Mouse (Mus musculus) heart, embryonic 10.5 days (tissue): ENCODE results near the gene Susd4. TPM values are rescaled to one million over a fixed set of nuclear protein-coding genes. Genes with fewer than 3 reads are reported as not detected.

Experiments used
- DNase-seq: peaks from one replicate; pipeline ENCODE4 v3.0.0-alpha.2; 2017; ENCODE audit warnings: low spot score
- H3K27ac ChIP-seq: fragments of 300-500 bp; sonication (generic); 2 replicates; pipeline ENCODE4 v1.5.1; 2016; ENCODE audit warnings: mild to moderate bottlenecking
- H3K27me3 ChIP-seq: fragments of 300-500 bp; sonication (generic); 2 replicates; pipeline ENCODE4 v1.6.1; 2016; ENCODE audit warnings: mild to moderate bottlenecking; ENCODE audit not compliant: poor library complexity, insufficient read depth, severe bottlenecking
- H3K36me3 ChIP-seq: fragments of 300-500 bp; sonication (generic); 2 replicates; pipeline ENCODE4 v1.6.1; 2016; ENCODE audit warnings: mild to moderate bottlenecking, moderate library complexity
- H3K4me1 ChIP-seq: fragments of 300-500 bp; sonication (generic); 2 replicates; pipeline ENCODE4 v1.6.1; 2016; ENCODE audit warnings: mild to moderate bottlenecking
- H3K4me3 ChIP-seq: fragments of 300-500 bp; sonication (generic); 2 replicates; pipeline ENCODE4 v1.5.1; 2016; ENCODE audit warnings: mild to moderate bottlenecking, moderate library complexity
- H3K9me3 ChIP-seq: fragments of 300-500 bp; sonication (generic); 2 replicates; pipeline ENCODE4 v1.6.1; 2016; ENCODE audit warnings: mild to moderate bottlenecking, moderate library complexity
- WGBS: fragments of 180-500 bp; shearing (Covaris S2); methylation state at CpG from one replicate; pipeline ENCODE4 v1.1.7; 2016; 5-methylcytosine and 5-hydroxymethylcytosine counted together
- polyA plus RNA-seq: library from polyadenylated mRNA; unstranded; fragments of >200 nt; fragmentation: Nextera tagmentation; extraction: Ambion mirVana; gene quantifications from 2 replicates; pipeline ENCODE4 v1.2.1, GENCODE M21; 2016

The Susd4 gene
- polyA plus RNA-seq, result 6.5 and 9.4 TPM in 2 replicates

DNA sequence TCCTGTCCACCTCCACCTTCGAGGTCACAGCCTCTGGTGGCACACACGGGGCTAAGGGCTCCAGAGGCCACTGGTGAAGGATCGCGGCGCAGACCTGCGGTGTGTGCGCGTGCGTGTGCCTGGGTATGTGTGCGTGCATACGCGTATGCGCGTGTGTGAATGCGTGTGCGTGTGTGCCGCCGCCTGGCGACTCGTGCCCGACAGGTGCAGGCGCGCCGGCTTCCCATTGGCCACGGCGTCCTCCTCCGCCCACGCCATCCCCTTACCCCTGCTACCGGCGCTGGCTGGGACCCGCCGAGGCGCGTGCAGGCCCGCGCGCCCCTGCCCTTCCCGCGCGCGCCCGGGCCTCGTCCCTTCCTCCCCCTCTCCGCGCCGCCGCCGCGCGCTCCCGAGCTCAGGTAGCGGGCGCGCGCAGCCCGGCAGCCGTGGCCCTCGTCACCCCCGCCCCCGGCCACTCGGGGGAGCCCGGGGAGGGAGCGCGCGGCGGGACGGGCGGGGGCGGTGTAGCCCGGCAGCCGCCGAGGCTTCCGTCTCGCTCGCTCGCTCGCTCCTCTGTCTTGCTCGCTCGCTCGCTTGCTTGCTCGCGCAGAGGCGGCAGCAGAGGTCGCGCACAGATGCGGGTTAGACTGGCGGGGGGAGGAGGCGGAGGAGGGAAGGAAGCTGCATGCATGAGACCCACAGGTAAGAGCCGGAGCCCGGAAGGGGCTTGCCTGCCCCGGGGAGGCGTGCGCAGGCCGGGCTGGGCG, at the start of gene Susd4:
Gene Susd4, plus strand, starts transcription at position 145 of the 746 bp plus-strand sequence.
- no peak for DNase-seq
- Histone ChIP-seq H3K4me1 (peaks cover 27% of the 10 kb centered on the region), H3K36me3 (no peaks in the 10 kb centered on the region), H3K4me3 (peak within 1 kb of the TSS; percentile 76), H3K27ac (peak within 1 kb of the TSS; percentile 84), H3K9me3 (no peaks in the 10 kb centered on the region), H3K27me3 (peaks cover 52% of the 10 kb centered on the region; the same call in 1 of the 2 replicates)
- under 1% methylated on average over 86 of the region's 95 CpGs for WGBS

DNA sequence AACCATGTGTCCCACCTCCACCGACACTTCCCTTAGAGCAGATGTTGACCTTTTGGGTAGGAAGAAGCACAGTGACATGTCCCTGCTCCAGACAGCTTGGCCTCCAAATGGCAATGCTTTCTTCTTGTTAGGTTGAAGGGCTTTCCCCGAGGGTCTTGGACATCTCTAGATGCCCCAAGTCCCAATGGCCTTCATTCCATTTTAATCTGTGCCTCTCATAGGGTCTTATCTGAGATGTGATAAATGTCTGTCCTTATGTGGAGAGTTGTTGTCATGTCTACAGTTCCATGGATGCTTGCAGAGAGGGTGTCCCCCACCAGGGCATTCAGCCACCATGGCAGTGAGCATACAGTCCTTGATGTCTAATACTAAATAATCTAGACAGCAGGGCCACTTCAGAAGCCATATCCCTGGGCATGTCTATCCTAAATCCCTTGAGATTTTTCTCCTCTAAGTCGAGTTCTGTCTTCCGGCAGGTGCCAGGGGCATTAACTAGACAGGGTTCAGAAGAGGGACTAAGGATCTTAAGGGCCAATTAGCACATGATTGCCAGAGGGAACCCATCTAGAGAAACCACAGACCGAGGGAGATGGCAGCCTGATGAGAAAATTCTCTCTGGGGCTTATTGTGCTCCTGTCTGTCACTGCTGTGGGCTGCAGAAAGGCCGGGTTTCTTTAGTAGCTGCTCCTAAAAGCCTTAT, 49.3 kb upstream of the Susd4 start:
- Histone ChIP-seq H3K36me3 (no peaks in the 10 kb centered on the region), H3K27me3 (no peaks in the 10 kb centered on the region), H3K9me3 (no peaks in the 10 kb centered on the region), H3K4me3 (no peak overlapping the region), H3K27ac (no peak overlapping the region), H3K4me1 (peaks cover 7% of the 10 kb centered on the region)
- DNase-seq, result peak; percentile 64
- 72% methylated on average over 6 of the region's 6 CpGs for WGBS

DNA sequence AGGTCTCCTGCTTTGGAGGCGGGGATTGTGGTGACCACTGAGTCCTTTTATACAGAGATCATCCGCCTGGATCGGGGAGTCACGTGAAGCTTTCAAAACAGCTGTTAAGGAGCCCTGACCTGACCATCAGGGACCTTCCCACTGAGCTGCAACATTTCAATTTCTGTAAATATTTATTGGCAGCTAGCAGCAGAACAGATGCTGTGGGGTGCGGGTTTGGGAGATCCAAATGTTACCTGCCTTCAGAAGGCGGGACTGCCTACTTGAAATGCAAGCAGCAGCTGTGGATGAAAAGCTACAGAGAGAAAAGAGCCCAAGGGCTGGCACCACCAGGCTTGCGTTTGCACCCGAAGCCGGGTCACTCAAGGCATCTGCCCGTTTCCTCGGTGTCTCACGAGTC, 36.1 kb upstream of the Susd4 start:
- H3K4me1 ChIP-seq, result peaks cover 9% of the 10 kb centered on the region; the same call in 1 of the 2 replicates
- no peaks in the 10 kb centered on the region for H3K9me3 ChIP-seq
- peaks cover 7% of the 10 kb centered on the region; the same call in 1 of the 2 replicates for H3K27me3 ChIP-seq
- no peaks in the 10 kb centered on the region for H3K36me3 ChIP-seq
- H3K27ac ChIP-seq, result no peak overlapping the region
- DNase-seq, result peak; percentile 4
- 58% methylated on average over 12 of the region's 12 CpGs for WGBS
- no peak overlapping the region for H3K4me3 ChIP-seq

GRCm38 (mm10) chr1:182729002-182729401, 34.7 kb upstream of the Susd4 start:
- Histone ChIP-seq H3K36me3 (no peaks in the 10 kb centered on the region), H3K4me1 (peaks cover 9% of the 10 kb centered on the region; the same call in 1 of the 2 replicates), H3K4me3 (no peak overlapping the region), H3K27ac (no peak overlapping the region), H3K9me3 (no peaks in the 10 kb centered on the region), H3K27me3 (peaks cover 7% of the 10 kb centered on the region; the same call in 1 of the 2 replicates)
- DNase-seq, result peak; percentile 48
- 72% methylated on average over 9 of the region's 9 CpGs for WGBS

- Histone ChIP-seq H3K4me3 (no peak overlapping the region), H3K36me3 (no peaks in the 10 kb centered on the region), H3K9me3 (no peaks in the 10 kb centered on the region), H3K27ac (no peak overlapping the region), H3K4me1 (peaks cover 9% of the 10 kb centered on the region; the same call in 1 of the 2 replicates), H3K27me3 (peaks cover 10% of the 10 kb centered on the region)
- 45% methylated on average over 7 of the region's 7 CpGs for WGBS
- peak; percentile 7 for DNase-seq
Measured at GRCm38 (mm10) chr1:182732695-182733094, 31.0 kb upstream of the Susd4 start.

GRCm38 (mm10) chr1:182735891-182736290, 27.8 kb upstream of the Susd4 start:
- peak; percentile 58 for DNase-seq

DNA sequence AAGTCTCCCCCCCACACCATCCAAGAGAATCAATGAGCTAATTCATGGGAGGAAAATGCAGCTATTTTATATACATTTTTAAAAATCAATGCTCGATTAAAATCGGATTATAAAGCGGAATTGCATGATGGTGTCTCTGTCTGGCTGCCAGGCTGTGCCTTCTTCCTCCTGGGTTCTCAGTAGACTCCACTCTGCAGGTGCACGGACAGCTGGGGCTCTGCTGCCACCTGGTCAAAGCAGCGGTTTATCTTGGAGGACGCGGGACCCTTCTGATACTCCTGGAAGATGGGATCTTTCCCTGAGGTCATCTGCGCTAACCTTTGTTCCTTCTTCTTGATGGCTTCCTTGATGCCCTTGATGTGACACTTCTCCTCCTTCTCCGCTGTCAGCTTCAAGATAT, 16.6 kb upstream of the Susd4 start:
- DNase-seq, result peak; percentile 71
- H3K4me3 ChIP-seq, result no peak overlapping the region
- H3K4me1 ChIP-seq, result peaks cover 5% of the 10 kb centered on the region; the same call in 1 of the 2 replicates
- no peaks in the 10 kb centered on the region for H3K36me3 ChIP-seq
- H3K27ac ChIP-seq, result no peak overlapping the region
- peaks cover 22% of the 10 kb centered on the region for H3K27me3 ChIP-seq
- H3K9me3 ChIP-seq, result no peaks in the 10 kb centered on the region
- 91% methylated on average over 9 of the region's 9 CpGs for WGBS

More at GRCm38 (mm10) chr1:182735891-182736290, 27.8 kb upstream of the Susd4 start:
- 64% methylated on average over 4 of the region's 4 CpGs for WGBS
- Histone ChIP-seq H3K27ac (no peak overlapping the region), H3K4me3 (no peak overlapping the region), H3K36me3 (no peaks in the 10 kb centered on the region), H3K9me3 (no peaks in the 10 kb centered on the region), H3K27me3 (peaks cover 4% of the 10 kb centered on the region; the same call in 1 of the 2 replicates), H3K4me1 (no peaks in the 10 kb centered on the region)

GRCm38 (mm10) chr1:182747834-182748233, 15.8 kb upstream of the Susd4 start:
- 69% methylated on average over 17 of the region's 17 CpGs for whole genome bisulfite sequencing
- DNase-seq, result peak; percentile 74
- Histone ChIP-seq H3K4me1 (peaks cover 5% of the 10 kb centered on the region; the same call in 1 of the 2 replicates), H3K4me3 (no peak overlapping the region), H3K9me3 (no peaks in the 10 kb centered on the region), H3K36me3 (no peaks in the 10 kb centered on the region), H3K27me3 (peaks cover 22% of the 10 kb centered on the region), H3K27ac (no peak overlapping the region)

DNA sequence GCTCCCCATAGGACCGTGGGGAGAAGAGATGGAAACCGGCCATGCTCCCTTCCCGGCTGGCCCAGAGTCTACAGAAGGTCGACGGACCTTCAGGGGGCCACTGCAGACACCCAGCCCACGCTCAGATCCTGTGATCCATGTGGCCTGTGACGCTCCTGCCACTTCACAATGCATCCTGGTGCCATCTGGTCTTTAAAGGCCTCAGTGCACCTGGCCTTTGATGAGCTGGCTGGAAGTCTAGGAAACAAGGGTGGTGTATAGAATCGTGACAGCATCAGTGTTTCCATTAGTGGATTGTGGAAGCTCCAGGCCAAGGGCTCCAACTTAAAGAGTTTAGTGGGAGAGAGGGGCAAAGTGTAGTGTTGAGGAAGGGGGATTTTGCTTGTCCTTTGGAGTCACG, 14.6 kb upstream of the Susd4 start, which contains the start of gene Ccdc185:
Gene Ccdc185, minus strand, starts transcription at position 101 of the 400 bp plus-strand sequence.
- Histone ChIP-seq H3K27ac (no peak within 1 kb of the TSS), H3K36me3 (no peaks in the 10 kb centered on the region), H3K4me3 (no peak within 1 kb of the TSS), H3K27me3 (peaks cover 22% of the 10 kb centered on the region), H3K9me3 (no peaks in the 10 kb centered on the region), H3K4me1 (peaks cover 5% of the 10 kb centered on the region; the same call in 1 of the 2 replicates)
- 86% methylated on average over 9 of the region's 9 CpGs for WGBS
- DNase-seq, result no peak

DNA sequence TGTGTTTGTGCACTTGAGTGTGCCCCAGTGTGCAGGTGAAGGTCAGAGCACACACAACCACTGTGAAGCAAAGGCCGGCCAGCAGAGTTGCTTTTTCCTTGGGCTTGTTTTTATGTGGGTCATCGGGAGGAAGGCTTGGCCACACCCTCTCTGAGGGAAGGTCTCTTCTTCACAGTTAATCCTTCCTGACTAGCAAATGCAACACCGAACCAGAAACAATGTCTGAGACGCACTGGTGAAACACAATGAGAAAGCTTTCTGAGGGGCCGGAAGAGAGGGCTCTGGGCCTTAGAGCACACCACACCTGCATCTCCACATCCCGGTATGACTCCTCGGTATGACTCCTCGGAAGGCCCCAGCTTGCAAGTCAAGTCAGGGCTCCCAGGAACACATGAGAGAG, 12.4 kb upstream of the Susd4 start:
- DNase-seq, result no peak
- Histone ChIP-seq H3K36me3 (no peaks in the 10 kb centered on the region), H3K4me1 (peaks cover 9% of the 10 kb centered on the region), H3K4me3 (no peak overlapping the region), H3K27ac (no peak overlapping the region), H3K27me3 (peaks cover 22% of the 10 kb centered on the region), H3K9me3 (no peaks in the 10 kb centered on the region)
- WGBS, result 77% methylated on average over 8 of the region's 8 CpGs

- Histone ChIP-seq H3K4me3 (no peak overlapping the region), H3K27ac (no peak overlapping the region), H3K27me3 (peaks cover 4% of the 10 kb centered on the region), H3K36me3 (no peaks in the 10 kb centered on the region), H3K4me1 (peaks cover 4% of the 10 kb centered on the region), H3K9me3 (no peaks in the 10 kb centered on the region)
- no peak for DNase-seq
- 76% methylated on average over 8 of the region's 8 CpGs for whole genome bisulfite sequencing
Measured at GRCm38 (mm10) chr1:182753694-182754093, 10.0 kb upstream of the Susd4 start.

DNA sequence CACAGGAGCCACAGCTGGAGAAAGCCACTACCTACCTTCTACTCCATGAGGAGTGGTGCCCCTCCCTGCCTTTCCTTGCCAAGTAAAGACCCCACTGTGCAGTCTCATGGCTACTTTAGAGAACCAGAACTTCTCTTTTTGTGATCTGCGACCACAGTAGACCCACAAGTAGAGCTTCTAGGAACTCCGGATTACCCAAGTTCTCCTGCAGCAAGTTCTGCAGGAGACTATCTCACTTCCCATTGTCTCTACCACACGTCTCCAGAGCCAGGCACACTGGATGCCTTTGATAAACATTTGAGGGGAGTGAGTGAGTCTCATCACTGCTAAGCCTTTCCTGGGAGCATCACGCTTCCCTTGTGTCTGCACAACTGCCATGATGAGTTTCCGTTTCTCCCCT, 8.8 kb upstream of the Susd4 start:
- H3K9me3 ChIP-seq, result no peaks in the 10 kb centered on the region
- H3K27me3 ChIP-seq, result no peaks in the 10 kb centered on the region; the same call in 1 of the 2 replicates
- no peaks in the 10 kb centered on the region for H3K36me3 ChIP-seq
- H3K4me1 ChIP-seq, result peaks cover 4% of the 10 kb centered on the region
- WGBS, result 71% methylated on average over 5 of the region's 5 CpGs
- no peak overlapping the region for H3K4me3 ChIP-seq
- H3K27ac ChIP-seq, result no peak overlapping the region
- DNase-seq, result no peak

GRCm38 (mm10) chr1:182758783-182759182, 4.9 kb upstream of the Susd4 start:
- Histone ChIP-seq H3K9me3 (no peaks in the 10 kb centered on the region), H3K27ac (no peak overlapping the region), H3K4me1 (peaks cover 10% of the 10 kb centered on the region), H3K4me3 (no peak overlapping the region), H3K27me3 (peaks cover 27% of the 10 kb centered on the region), H3K36me3 (no peaks in the 10 kb centered on the region)
- WGBS, result 92% methylated on average over 1 of the region's 1 CpGs
- DNase-seq, result no peak
